In the genomic region with DNA sequence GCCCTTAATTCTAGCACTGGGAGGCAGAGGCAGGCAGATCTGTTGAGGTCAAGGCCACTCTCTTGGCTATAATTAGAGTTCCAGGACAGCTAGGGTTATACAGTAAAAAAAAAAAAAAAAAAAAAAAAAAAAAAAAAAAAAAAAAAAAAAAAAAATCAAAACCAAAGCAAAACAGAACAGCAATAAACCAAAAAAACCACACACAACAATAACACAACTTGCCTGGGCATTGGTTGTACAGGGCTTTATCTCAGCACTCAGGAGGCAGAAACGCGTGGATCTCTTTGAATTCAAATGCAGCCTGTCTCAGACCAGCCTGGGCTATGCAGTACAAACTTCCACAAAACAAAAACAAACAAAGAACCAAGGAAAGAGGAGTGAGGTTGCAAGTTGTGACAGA, we compare ENCODE assay signal across 35 mouse cellular contexts.
"Had no signal": no experiment of that assay in that cellular context is flagged by ENCODE, and none has a peak within 500 bp of the region (broad histone marks: within the 10 kb centered on the region; RNA-seq: fewer than 3 reads in every experiment).

No protein-coding gene starts in this region.

- H3K36me3 ChIP-seq: hindbrain, embryonic 12.5 days had no signal

- H3K27me3 ChIP-seq: heart, embryonic 12.5 days; heart, embryonic 13.5 days; heart, embryonic 15.5 days; hindbrain, embryonic 12.5 days; hindbrain, embryonic 13.5 days; hindbrain, embryonic 15.5 days; intestine, embryonic 15.5 days; kidney, embryonic 15.5 days had no signal

- DNase-seq: heart, postnatal 10 days; heart, postnatal 14 days; heart, postnatal 36 days; heart, postnatal 4 days; kidney, adult 11 months; kidney, adult 18-20 months; kidney, adult 2 months; kidney, adult 9 months; kidney, postnatal 10 days; kidney, postnatal 14 days; kidney, postnatal 25 days; kidney, postnatal 36 days; kidney, postnatal 4 days; layer of hippocampus, adult 9-11 months; layer of hippocampus, postnatal 36 days had no signal

- H3K9ac ChIP-seq: heart, embryonic 12.5 days; heart, embryonic 13.5 days; heart, embryonic 15.5 days; hindbrain, embryonic 12.5 days; hindbrain, embryonic 13.5 days; hindbrain, embryonic 14.5 days; hindbrain, embryonic 15.5 days; intestine, embryonic 15.5 days; kidney, embryonic 15.5 days had no signal

- H3K4me2 ChIP-seq: heart, embryonic 11.5 days; heart, embryonic 12.5 days; heart, embryonic 13.5 days; heart, embryonic 15.5 days; hindbrain, embryonic 12.5 days; hindbrain, embryonic 13.5 days; hindbrain, embryonic 14.5 days; hindbrain, embryonic 15.5 days; intestine, embryonic 15.5 days; kidney, embryonic 15.5 days had no signal

- H3K27ac ChIP-seq: heart, embryonic 10.5 days; heart, embryonic 13.5 days; heart, embryonic 15.5 days; hindbrain, embryonic 10.5 days; hindbrain, embryonic 12.5 days; hindbrain, embryonic 13.5 days; hindbrain, embryonic 14.5 days; hindbrain, embryonic 15.5 days; hindbrain, postnatal 0 days; intestine, embryonic 15.5 days; kidney, embryonic 15.5 days; kidney, postnatal 0 days; layer of hippocampus, adult 2 months; left cerebral cortex, adult 2 months had no signal

- ATAC-seq: hindbrain, embryonic 16.5 days; hindbrain, postnatal 0 days; inflammation-experienced regulatory T-cells, adult 6 months; intestine, embryonic 15.5 days; intestine, embryonic 16.5 days; intestine, postnatal 0 days had no signal

- H3K9me3 ChIP-seq: heart, embryonic 10.5 days; heart, embryonic 12.5 days; heart, embryonic 13.5 days; heart, embryonic 15.5 days; hindbrain, embryonic 10.5 days; hindbrain, embryonic 12.5 days; hindbrain, embryonic 13.5 days; hindbrain, embryonic 15.5 days; intestine, embryonic 15.5 days; kidney, embryonic 15.5 days had no signal

- H3K4me1 ChIP-seq: heart, embryonic 10.5 days; heart, embryonic 12.5 days; heart, embryonic 15.5 days; hindbrain, embryonic 15.5 days; intestine, embryonic 15.5 days; kidney, embryonic 15.5 days had no signal

- H3K4me3 ChIP-seq: heart, embryonic 10.5 days; heart, embryonic 12.5 days; heart, embryonic 13.5 days; heart, embryonic 15.5 days; hindbrain, embryonic 10.5 days; hindbrain, embryonic 12.5 days; hindbrain, embryonic 13.5 days; hindbrain, embryonic 15.5 days; intestine, embryonic 15.5 days; kidney, embryonic 15.5 days; layer of hippocampus, adult 2 months; left cerebral cortex, adult 2 months had no signal
